Mouse (Mus musculus): Measurements from ENCODE around the gene D130052B06Rik.

Gene D130052B06Rik

DNA sequence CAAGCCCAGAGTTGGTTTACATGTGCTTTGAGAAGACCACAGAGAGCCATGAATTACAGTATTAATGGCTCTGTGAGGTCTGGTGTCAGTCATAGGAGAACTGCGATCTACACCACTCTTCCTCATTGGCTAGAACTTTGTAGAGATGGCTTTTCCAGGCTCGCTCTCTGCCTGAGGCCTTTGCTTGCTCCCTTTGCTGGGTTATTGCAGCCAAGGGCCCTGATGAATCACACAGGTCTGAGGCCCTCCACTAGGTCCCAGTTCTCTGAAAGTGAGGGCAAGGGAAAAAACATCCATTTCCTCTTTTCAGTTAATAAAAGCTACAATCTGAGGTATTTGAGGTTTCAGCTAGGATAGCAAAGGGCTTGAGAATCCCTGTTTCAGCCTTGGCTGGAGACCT, 64.5 kb downstream of the D130052B06Rik start:
- DNase-seq (ENCODE audit: low read depth, low spot score) = no peak

DNA sequence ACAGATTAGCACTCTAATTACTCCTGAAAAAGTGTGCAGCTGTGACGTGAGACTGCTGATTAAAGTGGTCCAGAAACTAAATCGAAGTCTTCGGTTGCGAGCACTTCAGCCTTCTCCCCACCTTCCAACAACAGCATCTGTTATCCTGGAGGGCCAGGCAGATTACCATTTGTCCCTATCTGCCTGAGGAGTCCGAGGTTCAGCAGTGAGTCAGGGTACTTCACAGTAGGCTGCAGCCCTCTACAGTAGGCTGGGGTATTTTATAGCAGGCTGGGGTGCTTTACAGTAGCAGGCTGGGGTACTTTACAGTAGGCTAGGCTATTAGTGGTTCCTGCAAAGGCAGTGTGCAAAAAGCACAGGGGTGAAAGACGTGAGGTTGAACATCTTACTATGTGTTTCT, 69.3 kb downstream of the D130052B06Rik start:
- no peak for DNase-seq (ENCODE audit: low read depth, low spot score)

DNA sequence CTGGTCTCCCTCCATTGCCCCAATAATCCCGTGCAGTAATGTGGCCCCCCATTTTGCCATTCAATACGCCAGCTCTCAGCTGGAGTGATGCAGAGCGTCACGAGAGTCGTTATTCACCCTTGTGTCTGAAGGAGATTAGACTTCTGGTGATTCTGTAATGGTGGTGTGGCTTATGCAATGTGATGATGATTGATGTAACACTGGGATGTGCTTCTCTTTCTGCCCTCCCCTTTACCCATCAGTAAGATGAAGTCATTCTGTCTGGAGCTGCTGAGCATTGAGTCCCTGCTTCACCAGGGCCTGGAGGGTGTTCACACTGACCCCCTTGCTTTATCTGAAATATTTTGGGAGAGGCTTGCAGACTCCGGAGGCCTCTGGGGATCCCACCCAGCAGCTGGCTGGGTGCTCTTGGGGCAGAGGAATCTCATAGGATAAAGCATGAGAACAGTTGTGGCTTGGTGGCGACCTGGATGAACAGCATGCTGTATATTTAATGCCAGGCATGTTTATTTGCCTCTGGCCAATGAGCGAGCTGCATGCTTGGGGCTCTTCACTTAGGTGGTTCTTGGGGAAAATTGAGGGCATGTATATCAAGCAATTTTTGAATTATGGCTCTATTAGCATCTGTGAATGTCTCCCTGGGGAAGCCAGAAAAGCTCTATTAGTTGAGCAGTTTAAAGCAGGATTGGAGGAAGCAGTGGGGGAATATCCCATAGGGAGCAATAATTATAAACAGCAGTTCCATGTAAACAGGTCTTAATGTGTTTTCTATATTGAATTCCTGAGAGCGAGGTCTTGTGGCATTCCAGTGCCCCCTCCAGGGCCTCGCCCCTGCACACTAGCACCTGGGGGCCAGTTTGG, 71.2 kb downstream of the D130052B06Rik start:
- DNase-seq (ENCODE audit: low read depth, low spot score) = no peak
